8 mouse cellular contexts compared by ENCODE assay signal in genomic region chr17:27120561-27121024, GRCm38 (mm10). TPM values are rescaled to one million over a fixed set of nuclear protein-coding genes. Genes with fewer than 3 reads are reported as not detected.
DNase-seq lines count a peak whose midpoint lies in the region; ATAC-seq lines count a peak whose summit lies in the region.

No protein-coding gene starts in this region.

- H3K4me1 ChIP-seq in liver, embryonic 12.5 days = peaks cover 45% of the 10 kb centered on the region
- peaks cover 16% of the 10 kb centered on the region for H3K4me1 ChIP-seq in hindbrain, embryonic 16.5 days (ENCODE audit: control insufficient read depth, insufficient read depth, low read depth, low read length)
- peaks cover 24% of the 10 kb centered on the region for H3K4me1 ChIP-seq in limb, embryonic 10.5 days

- H3K9ac ChIP-seq in liver, embryonic 12.5 days = no peak overlapping the region
- peak overlapping the region; percentile 32; the same call in 1 of the 2 replicates for H3K9ac ChIP-seq in hindbrain, embryonic 16.5 days (ENCODE audit: low read depth, low read length)

- ATAC-seq in liver, embryonic 12.5 days = no peak
- 0 out of 2 replicates have a peak, but pooled peaks have one; percentile 11 for ATAC-seq in hindbrain, embryonic 16.5 days

- H3K27ac ChIP-seq in liver, embryonic 12.5 days = no peak overlapping the region
- H3K27ac ChIP-seq in hindbrain, embryonic 16.5 days (ENCODE audit: low read depth, low read length) = peak overlapping the region; percentile 52; the same call in 1 of the 2 replicates
- H3K27ac ChIP-seq in limb, embryonic 10.5 days = peak overlapping the region; percentile 20

- no peak overlapping the region for H3K4me2 ChIP-seq in liver, embryonic 12.5 days
- H3K4me2 ChIP-seq in hindbrain, embryonic 16.5 days (ENCODE audit: low read length) = no peak overlapping the region

- H3K27me3 ChIP-seq in liver, embryonic 12.5 days (replicated peaks) = no peaks in the 10 kb centered on the region
- H3K27me3 ChIP-seq in hindbrain, embryonic 16.5 days (replicated peaks; ENCODE audit: control insufficient read depth, insufficient read depth, low read length) = no peaks in the 10 kb centered on the region
- 0 out of 2 replicates have a peak, but pooled peaks cover 10% of the 10 kb centered on the region for H3K27me3 ChIP-seq in limb, embryonic 10.5 days (ENCODE audit: low read depth, poor library complexity, severe bottlenecking)

- WGBS in liver, embryonic 12.5 days (ENCODE audit: insufficient replicate concordance) = 23% methylated on average over 18 of the region's 18 CpGs
- 7% methylated on average over 15 of the region's 18 CpGs for WGBS in hindbrain, embryonic 16.5 days
- WGBS in limb, embryonic 10.5 days = 15% methylated on average over 18 of the region's 18 CpGs

- DNase-seq in liver = peak; percentile 50
- peak; percentile 98 to 99 for DNase-seq in cerebellum, postnatal 10 days
- peak; percentile 66 to 67 for DNase-seq in frontal cortex, postnatal 10 days (ENCODE audit: low spot score in 2 of 2)
- peak; percentile 88 for DNase-seq in limb, embryonic 10.5 days (ENCODE audit: low spot score)
- DNase-seq in neural tube, embryonic 10.5 days (ENCODE audit: extremely low spot score, low spot score) = peak; percentile 79
- DNase-seq in testis, postnatal 10 days (ENCODE audit: low spot score) = peak; percentile 90

- H3K9me3 ChIP-seq in liver, embryonic 12.5 days (replicated peaks) = no peaks in the 10 kb centered on the region
- peaks cover 2% of the 10 kb centered on the region; the same call in 1 of the 2 replicates for H3K9me3 ChIP-seq in hindbrain, embryonic 16.5 days (ENCODE audit: control insufficient read depth, low read length)
- H3K9me3 ChIP-seq in limb, embryonic 10.5 days (replicated peaks) = no peaks in the 10 kb centered on the region

- H3K4me3 ChIP-seq in liver, embryonic 12.5 days = no peak overlapping the region
- H3K4me3 ChIP-seq in hindbrain, embryonic 16.5 days (ENCODE audit: low read length) = no peak overlapping the region
- peak overlapping the region; percentile 14; the same call in 1 of the 2 replicates for H3K4me3 ChIP-seq in limb, embryonic 10.5 days

- peaks cover 51% of the 10 kb centered on the region for H3K36me3 ChIP-seq in liver, embryonic 12.5 days
- H3K36me3 ChIP-seq in hindbrain, embryonic 16.5 days (ENCODE audit: control insufficient read depth, insufficient read depth, low read length) = peaks cover 2% of the 10 kb centered on the region; the same call in 1 of the 2 replicates
- peaks cover 95% of the 10 kb centered on the region for H3K36me3 ChIP-seq in limb, embryonic 10.5 days

RNA-seq across cellular contexts. Expression of gene Uqcc2, which starts 13.1 kb away (rescaled TPM):
- 254 and 262 TPM in 2 replicates for polyA plus RNA-seq in liver, embryonic 12.5 days (2016; fragmentation: Nextera tagmentation; extraction: Ambion mirVana)
- 343 and 396 TPM in 2 replicates for polyA plus RNA-seq in hindbrain, embryonic 16.5 days (2015; fragmentation: Nextera tagmentation; extraction: Ambion mirVana)
- polyA plus RNA-seq in limb, embryonic 10.5 days (2016; fragmentation: Nextera tagmentation; extraction: Ambion mirVana) = 400 and 433 TPM in 2 replicates

RNA-seq across cellular contexts. Expression of gene Ip6k3, which starts 47.0 kb away (rescaled TPM):
- polyA plus RNA-seq in liver, embryonic 12.5 days (2016; fragmentation: Nextera tagmentation; extraction: Ambion mirVana) = 0.13 TPM in 1 of 2 replicates, not detected in the other
- polyA plus RNA-seq in hindbrain, embryonic 16.5 days (2015; fragmentation: Nextera tagmentation; extraction: Ambion mirVana) = 0.27 and 0.31 TPM in 2 replicates
- polyA plus RNA-seq in limb, embryonic 10.5 days (2016; fragmentation: Nextera tagmentation; extraction: Ambion mirVana) = not detected in 2 replicates
